12 mouse cellular contexts compared by ENCODE assay signal in genomic region chr6:25463011-25463410, GRCm38 (mm10).
"Had no signal": no experiment of that assay in that cellular context is flagged by ENCODE, and none has a peak within 500 bp of the region (broad histone marks: within the 10 kb centered on the region; RNA-seq: fewer than 3 reads in every experiment).

No protein-coding gene starts in this region.

- DNase-seq: lung, adult 18-20 months; lung, embryonic 14.5 days; lung, postnatal 10 days; lung, postnatal 4 days; right cerebral cortex, postnatal 14 days; thymus, adult 2 months; thymus, postnatal 25 days; thymus, postnatal 4 days had no signal

- H3K4me3 ChIP-seq: megakaryocyte, embryonic 14.5 days; midbrain, embryonic 13.5 days; midbrain, embryonic 15.5 days; neural tube, embryonic 12.5 days had no signal

- H3K27ac ChIP-seq: midbrain, embryonic 13.5 days; midbrain, embryonic 15.5 days; neural tube, embryonic 12.5 days had no signal
